Mouse (Mus musculus): Measurements from ENCODE around the gene Zfp775. TPM values are rescaled to one million over a fixed set of nuclear protein-coding genes. Genes with fewer than 3 reads are reported as not detected.

Gene Zfp775
- 1 to 10 TPM; 1.1 to 1.2 TPM for total RNA-seq (2023)

DNA sequence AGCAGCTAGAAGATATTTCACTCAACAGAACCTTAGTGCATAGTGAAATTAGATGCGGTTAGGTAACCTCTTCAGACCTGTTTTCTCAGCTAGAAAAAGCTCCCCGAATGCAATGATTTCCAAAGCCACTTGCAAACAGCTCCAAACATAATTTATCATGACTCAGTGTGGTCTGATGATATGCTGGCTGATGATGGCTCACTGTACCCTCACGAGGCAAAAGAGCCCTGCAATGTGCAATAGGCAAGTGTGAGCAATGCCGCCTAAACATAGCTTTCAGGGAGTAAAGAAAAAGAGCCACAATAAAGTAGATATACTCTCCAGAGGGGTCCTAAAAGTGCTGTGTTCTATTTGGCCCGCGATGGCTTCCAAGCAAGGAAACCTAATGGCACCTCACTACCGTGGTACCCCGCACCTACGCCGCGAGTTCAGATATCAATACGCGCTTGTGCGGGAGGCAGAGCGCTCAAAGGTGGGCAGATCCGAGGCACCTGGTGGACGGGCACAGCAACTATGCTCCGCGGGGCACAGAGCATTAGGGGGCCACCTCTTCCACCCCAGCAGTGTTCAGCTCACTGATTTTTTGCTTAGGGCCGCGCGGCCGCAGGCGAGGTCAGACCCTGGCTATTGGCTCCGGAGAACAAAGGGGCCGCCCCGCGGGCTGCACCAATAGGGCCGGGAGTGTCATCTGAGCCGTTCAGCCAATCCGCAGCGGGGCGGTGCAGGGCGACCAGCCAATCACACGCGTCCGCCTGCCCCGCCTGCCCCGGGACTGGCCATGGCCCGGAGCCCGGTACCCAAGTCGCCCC, at the start of gene Zfp775:
Gene Zfp775 (plus strand): TSS at position 793 of the 809 bp plus-strand sequence.

DNA sequence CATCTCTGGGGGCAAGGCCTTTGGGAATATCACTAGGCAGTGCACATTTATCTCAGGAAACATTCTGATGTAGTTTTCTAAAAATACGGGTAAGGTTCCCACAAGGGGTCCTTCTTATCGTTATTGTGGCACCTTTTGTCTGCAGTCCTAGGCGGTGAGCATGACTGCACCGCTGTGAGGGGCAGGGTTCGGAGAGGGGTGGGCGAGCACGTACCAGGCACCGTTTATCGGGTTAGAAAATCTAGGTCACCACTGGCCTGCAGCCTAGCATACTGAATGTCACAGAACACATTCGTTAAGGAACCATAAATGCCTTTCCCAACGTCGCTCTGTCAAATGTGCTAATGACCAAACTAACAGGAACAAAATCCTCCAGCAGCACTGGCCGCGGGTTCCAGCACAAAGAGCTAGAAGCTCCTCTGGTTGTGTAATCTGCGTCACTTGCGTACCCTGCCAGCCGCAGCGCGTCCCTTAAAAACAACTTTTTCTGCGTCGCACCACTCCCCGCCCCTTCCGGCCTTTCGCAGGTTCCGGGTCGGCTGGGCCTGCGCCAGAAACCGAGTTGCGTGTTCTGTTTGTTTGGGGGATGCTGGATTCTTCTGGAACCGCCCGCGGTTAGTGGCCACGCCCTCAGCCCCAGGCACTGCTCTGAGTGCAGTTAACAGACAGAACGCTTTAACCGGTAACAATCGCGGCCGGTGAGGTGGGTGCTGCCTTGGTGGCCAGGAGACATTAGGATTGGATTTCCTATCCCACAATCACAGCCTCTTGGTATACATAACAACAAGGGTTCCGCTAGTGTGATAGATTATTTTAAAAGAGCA, 47.4 kb upstream of the Zfp775 start, which contains the start of gene Lrrc61:
Gene Lrrc61 (plus strand): TSS at position 517 of the 824 bp plus-strand sequence.

DNA sequence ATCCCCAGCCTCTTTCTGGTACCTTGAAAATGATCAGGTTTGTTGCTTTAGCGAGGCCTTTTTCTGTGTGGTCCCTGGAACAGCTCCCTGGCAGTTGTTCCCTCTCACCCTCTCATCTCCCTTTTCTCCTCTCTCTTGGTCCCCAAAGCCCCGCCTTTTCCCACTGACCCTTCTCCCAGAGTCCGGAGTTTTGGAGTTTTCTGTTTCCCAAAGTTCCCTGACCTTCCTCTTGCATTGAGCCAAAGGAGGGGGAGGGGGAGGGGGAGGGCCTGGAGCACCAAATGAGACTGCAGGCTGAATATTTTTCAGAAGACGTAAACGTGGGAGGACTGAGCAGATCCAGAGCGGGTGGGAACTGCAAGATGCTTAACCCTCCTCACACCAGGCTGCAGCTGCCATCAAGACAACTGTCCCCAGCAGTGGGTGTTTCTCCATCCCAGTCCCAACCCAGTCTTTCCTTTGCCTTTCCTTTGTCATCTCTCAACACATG, 29.2 kb upstream of the Zfp775 start, which contains the start of gene Rarres2:
Gene Rarres2 (minus strand): TSS at position 218 of the 490 bp plus-strand sequence.

DNA sequence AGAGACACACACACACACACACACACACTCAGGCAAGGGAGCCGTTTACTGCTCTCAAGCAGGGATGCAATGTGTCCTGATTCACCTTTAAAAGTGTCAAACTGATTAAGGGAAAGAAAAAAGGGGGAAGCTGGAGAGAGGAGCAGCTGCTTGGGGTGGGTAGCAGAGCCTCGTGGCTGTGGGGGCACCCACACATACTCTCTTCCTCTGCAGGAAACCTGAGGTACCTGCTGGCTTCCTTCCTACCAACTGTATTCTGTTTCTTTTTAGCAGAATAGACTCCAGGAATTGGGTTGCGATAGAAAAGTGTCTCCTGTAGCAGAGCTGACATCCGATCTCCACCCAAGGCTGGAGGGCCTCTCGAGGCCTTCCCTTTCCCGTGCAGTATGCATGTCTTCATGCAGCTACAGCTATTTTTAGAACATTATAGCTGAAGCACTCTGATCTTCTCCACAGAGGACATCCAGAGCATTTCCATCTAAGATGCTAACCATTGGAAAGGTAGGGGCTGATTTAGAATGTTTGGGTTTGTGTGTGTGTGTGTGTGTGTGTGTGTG, 12.6 kb upstream of the Zfp775 start, which contains the start of gene Gm45021:
Gene Gm45021 (plus strand): TSS at position 417 of the 557 bp plus-strand sequence.

DNA sequence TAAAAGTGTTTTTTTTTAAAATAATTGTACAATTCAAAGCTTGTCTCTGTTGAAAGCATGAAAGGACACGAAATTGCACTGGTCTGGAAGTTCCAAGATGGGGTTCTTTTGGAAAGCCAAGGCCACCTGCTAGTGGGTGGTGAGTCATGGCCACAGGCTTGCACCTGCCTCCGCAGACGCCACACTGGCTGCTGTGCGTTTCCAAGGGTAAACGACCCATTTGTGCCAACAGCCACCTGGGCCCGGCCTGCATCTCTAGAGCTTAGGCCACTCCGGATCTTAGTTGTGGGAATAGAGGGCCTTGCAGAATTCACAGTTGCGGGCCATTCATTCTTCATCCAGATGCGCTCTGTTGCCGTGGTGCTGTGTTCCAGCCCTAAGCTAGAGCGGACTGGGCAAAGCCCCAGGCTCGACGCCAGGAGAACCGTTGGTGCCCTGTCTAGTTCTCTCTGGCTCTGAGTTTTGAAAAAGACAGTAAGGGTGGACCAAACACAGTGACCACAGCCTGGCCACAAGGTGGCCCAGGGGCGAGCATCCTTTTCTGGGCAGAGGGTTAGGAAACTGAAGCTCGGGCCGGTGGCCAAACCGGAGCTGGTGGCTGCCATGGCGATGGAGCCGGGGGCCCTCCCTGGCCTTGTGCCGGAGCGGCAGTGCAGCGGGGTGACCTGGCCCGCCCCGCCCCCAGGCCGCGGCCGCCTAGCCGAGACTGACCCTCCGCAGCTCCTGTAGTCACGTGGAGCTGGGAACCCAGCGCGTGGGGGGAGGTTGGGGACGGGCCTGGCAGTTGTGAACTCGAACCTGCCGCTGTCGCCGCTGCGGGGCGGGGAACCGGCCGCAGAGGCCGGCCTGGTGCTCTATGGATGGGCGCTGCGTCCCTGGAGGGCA, 8.5 kb upstream of the Zfp775 start, which contains the start of the genes Repin1 and Gm44965:
Gene Repin1 (plus strand): TSS at position 726 of the 885 bp plus-strand sequence.
Gene Gm44965 (plus strand): TSS at position 784 of the 885 bp plus-strand sequence.

DNA sequence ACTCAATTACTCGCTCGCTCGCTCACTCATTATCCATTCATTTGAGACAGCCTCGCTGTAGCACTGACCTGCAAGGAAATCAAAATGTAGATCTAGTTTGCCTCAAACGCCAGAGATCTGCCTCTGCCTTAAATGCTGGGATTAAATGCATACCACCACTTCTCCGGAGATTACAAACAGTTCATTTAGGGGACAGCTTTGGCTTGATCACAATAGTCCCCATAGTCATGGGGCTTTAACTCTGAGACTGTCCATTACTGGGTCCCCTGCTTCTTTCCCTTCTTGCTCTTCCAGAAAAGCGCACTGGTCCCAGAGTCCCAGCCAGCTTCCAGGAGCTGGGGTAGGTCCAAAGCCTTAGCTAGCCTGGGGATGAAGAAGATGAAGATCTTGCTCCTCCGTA, 24.6 kb downstream of the Zfp775 start, which contains the start of gene AI854703:
Gene AI854703 (plus strand): TSS at position 301 of the 400 bp plus-strand sequence.

DNA sequence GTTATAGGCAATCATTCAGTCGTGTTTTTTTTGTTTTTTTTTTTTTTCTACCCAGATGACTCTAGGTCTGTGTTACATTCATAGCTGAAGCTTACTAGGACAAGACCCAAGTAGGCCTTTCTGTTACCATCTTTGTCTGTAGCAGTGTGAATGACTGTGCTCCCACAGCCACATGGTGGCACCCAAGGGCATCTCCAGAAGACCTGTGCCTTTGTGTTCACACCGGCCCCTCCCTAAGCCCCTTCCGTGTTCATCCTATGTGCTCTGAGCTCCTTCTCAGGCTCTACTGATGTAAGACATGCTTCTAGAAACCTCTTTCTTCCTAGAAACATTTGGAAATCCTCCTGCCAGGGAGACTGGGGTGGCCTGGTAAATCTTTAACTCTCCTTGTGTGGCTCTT, 45.1 kb downstream of the Zfp775 start, which contains the start of gene Gimap8:
Gene Gimap8 (plus strand): TSS at position 240 of the 400 bp plus-strand sequence.

Other genes starting within 250 kb of the Zfp775 start
- 1 to 10 TPM in 1 of 2 experiments, under 1 TPM in 1; 0.77 to 1.2 TPM for gene Krba1, start 206.5 kb upstream of the Zfp775 start, total RNA-seq (2023)
- 10 to 100 TPM in 1 of 2 experiments, 1 to 10 TPM in 1; 9.7 to 21.8 TPM for gene Zfp467, start 156.2 kb upstream of the Zfp775 start, total RNA-seq (2023)
- gene Sspo, start 153.8 kb upstream of the Zfp775 start, total RNA-seq (2023), result under 1 TPM in 1 of 2 experiments, not detected in 1; 0.04 TPM
- under 1 TPM in 1 of 2 experiments, not detected in 1; 0.35 TPM for gene Atp6v0e2, start 64.4 kb upstream of the Zfp775 start, total RNA-seq (2023)
- gene Lrrc61, start 47.3 kb upstream of the Zfp775 start, total RNA-seq (2023), result 10 to 100 TPM; 28.8 to 38.8 TPM
- gene Rarres2, start 29.3 kb upstream of the Zfp775 start, total RNA-seq (2023), result not detected
- not detected for gene Gm45021, start 12.5 kb upstream of the Zfp775 start, total RNA-seq (2023)
- 1 to 10 TPM; 2.4 to 2.7 TPM for gene Repin1, start 8.2 kb upstream of the Zfp775 start, total RNA-seq (2023)
- gene Gm44965, start 8.1 kb upstream of the Zfp775 start, total RNA-seq (2023), result 1 to 10 TPM in 1 of 2 experiments, not detected in 1; 2.7 TPM
- under 1 TPM in 1 of 2 experiments, not detected in 1; 0.09 TPM for gene AI854703, start 24.7 kb downstream of the Zfp775 start, total RNA-seq (2023)
- under 1 TPM; 0.13 to 0.20 TPM for gene Gimap8, start 45.2 kb downstream of the Zfp775 start, total RNA-seq (2023)
- gene Gimap9, start 74.1 kb downstream of the Zfp775 start, total RNA-seq (2023), result 1 to 10 TPM; 5.3 to 5.5 TPM
- under 1 TPM in 1 of 2 experiments, not detected in 1; 0.68 TPM for gene Gimap4, start 82.5 kb downstream of the Zfp775 start, total RNA-seq (2023)
- gene Gimap6, start 106.2 kb downstream of the Zfp775 start, total RNA-seq (2023), result 1 to 10 TPM; 3.2 to 5.0 TPM
- gene Gm28053, start 116.5 kb downstream of the Zfp775 start, total RNA-seq (2023), result not detected
- gene Gimap7, start 116.6 kb downstream of the Zfp775 start, total RNA-seq (2023), result not detected
- gene Gimap1, start 137.0 kb downstream of the Zfp775 start, total RNA-seq (2023), result 1 to 10 TPM in 1 of 2 experiments, under 1 TPM in 1; 0.60 to 1.3 TPM
- gene Gimap5, start 144.1 kb downstream of the Zfp775 start, total RNA-seq (2023), result under 1 TPM; 0.46 to 0.99 TPM
- gene Gimap3, start 168.8 kb downstream of the Zfp775 start, total RNA-seq (2023), result under 1 TPM; 0.24 to 0.38 TPM
- gene Tmem176a, start 238.9 kb downstream of the Zfp775 start, total RNA-seq (2023), result 10 to 100 TPM in 1 of 2 experiments, 1 to 10 TPM in 1; 5.1 to 14.1 TPM
- 10 to 100 TPM; 20.6 to 27.0 TPM for gene Tmem176b, start 239.4 kb downstream of the Zfp775 start, total RNA-seq (2023)